Mouse (Mus musculus) bone marrow macrophage, adult 2 months (primary cell): ENCODE data around the gene Slc26a3.

ENCODE experiments used
- CTCF ChIP-seq: IDR thresholded peaks from 2 replicates; pipeline ENCODE4 v1.5.1; 2012; ENCODE audit warnings: low read depth, mild to moderate bottlenecking, low read length, moderate library complexity
- POLR2A ChIP-seq: IDR thresholded peaks from 2 replicates; pipeline ENCODE4 v1.6.1; 2012; ENCODE audit warnings: mild to moderate bottlenecking, low read depth, low read length, borderline replicate concordance

DNA sequence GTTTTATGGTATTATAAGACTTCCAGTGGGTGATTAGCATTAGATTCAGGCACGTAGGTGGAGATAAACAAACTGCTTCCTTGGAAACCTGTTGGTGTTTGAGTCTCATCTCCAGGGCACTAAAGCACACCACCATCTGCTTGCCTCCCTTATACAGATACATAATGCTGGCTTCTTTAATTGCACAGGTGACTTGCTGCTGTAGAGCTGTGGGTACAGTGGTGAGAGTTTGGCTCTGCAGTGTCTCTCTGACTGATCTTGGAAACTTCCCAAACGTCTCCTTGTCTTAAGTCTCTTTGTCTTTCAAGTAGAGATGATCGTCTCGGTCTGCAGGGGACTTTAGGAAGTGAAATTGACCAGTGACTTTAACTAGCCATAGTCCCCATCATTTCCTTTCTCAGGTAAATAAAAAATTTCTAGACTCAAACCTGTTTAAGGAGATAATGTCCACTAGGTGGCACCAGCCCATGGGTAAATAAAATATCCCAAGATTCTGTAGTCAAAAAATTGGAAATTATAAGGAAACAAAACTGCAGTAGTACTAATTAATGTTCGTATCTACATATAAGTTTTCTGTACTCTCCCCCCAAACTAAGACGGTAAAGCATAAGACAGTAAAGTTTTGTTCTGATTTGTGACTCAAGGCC is 117.2 kb downstream of the Slc26a3 start:
- no peak for TF ChIP-seq CTCF
- no peak for TF ChIP-seq POLR2A
